Mouse (Mus musculus) cerebellum, adult 2 months (tissue): ENCODE results near the gene Dynlt1a.
"Not testable (repeated sequence)": the region's sequence is repeated elsewhere in the genome, so short reads cannot be mapped to it uniquely, and the experiment has no call there.

Experiments used
- CTCF ChIP-seq: fragments of 200-500 bp; IDR thresholded peaks from 2 replicates; pipeline ENCODE4 v1.5.1; 2011; ENCODE audit warnings: low read depth, mild to moderate bottlenecking, control low read depth, low read length, moderate library complexity, borderline replicate concordance; ENCODE audit not compliant: insufficient read depth
- POLR2A ChIP-seq: fragments of 200-500 bp; IDR thresholded peaks from 2 replicates; pipeline ENCODE4 v1.6.1; 2011; ENCODE audit warnings: low read length, control low read depth, borderline replicate concordance; ENCODE audit not compliant: insufficient read depth

GRCm38 (mm10) chr17:6321778-6322101, 4.4 kb upstream of the Dynlt1a start:
- TF ChIP-seq POLR2A, CTCF: not testable (repeated sequence)
